Mouse (Mus musculus) layer of hippocampus, postnatal 25 days (tissue): ENCODE measurements at regions not wholly inside any gene's neighbourhood (a gene's known extent, or its start where the extent isn't known, plus 50 kb on each side); places are given as distances from the start of the nearest gene placed in this dataset.

ENCODE experiments used
- DNase-seq, 2 experiments: peaks; one replicate each; pipeline ENCODE4 v3.0.0; 2022; ENCODE audit warnings: mixed read lengths in 2 of 2, low spot score in 1 of 2; ENCODE audit errors: extremely low spot score in 1 of 2

DNA sequence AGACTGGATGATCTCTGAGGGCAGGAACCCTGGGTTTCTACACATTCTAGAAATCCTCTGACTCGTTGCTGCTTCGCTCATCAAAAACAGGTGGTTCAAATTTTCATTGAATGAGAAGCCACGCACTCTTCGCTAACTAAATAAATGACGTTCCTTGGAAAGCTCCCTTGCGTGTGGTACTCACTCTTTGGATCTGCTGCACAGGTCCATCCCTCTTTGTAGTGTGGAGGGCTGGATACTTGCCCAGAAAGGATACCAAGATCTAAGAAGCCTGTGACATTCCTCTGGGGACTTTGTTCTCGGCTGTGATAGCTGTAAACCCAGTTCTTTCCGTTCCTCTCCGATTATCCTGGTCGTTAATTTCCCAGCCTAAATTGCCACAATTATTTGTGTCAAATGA lies 87.7 kb upstream of the Hmga2 start:
- DNase-seq = no peak

DNA sequence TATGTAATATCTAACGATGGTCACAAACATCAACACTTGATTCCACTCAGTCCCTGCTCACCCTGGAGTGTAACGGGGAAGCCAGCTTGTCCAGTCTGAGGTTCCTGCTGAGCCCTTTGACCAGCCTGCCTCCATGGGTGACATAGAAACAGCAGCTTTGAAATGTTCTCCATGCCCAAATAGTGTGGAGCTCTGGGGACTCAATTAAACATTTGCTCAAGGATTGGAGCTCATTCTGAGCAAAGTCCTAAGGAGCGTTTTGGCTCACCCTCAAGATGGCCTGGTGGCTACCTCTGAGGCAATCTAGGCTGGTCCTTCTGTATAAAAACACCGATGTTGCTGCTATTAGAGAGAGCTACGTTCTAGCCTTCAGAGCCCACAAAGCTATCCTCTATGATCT lies 85.6 kb upstream of the Hmga2 start:
- DNase-seq = no peak

DNA sequence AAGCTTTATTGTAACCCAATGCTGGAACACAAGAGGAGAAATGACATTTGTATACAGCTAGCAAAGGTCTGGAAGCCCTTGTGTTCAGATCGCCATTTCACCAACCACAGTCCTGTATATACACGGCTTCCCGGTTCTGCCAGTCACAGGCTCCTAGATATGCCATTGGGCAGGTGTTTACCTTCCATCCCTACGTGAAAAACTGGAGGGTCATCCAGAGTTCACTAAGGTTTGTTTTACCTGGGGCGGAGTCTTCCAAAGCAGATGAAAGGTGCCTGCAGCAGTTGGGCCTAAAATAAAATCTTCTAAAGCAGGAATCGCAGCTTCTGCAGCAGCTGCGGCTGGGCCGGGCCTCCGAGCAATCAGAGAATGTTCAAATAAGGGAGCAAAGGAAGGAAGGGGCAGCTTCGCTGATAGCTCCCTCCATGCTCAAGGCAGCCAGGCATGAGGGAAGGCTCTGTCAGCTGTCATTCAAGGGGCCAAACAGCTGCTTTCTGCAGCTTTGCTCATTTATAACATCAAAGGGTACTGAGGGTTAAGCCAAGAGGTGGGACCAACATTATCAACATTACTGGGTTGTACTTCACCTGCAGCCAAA lies 81.7 kb upstream of the Hmga2 start:
- DNase-seq = no peak

DNA sequence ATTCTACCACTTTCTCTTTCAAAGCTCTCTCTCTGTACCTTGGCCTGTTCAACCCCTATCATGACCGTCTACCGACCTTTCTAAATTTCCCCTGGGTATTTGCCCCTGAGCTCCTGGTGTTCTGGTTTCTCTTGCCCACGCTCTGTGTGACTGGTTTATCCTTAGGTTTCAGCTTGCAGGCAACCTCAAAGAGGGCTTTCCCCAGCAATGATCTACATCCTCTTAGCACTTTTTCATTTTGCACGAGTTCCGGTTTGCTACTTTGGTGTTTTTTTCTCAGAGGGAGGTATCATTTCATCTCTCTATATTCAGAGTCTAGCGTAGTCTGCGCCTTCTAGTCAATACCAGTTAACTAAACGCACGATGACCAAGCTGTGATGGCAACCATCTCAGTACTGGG lies 79.8 kb upstream of the Hmga2 start:
- no peak for DNase-seq

DNA sequence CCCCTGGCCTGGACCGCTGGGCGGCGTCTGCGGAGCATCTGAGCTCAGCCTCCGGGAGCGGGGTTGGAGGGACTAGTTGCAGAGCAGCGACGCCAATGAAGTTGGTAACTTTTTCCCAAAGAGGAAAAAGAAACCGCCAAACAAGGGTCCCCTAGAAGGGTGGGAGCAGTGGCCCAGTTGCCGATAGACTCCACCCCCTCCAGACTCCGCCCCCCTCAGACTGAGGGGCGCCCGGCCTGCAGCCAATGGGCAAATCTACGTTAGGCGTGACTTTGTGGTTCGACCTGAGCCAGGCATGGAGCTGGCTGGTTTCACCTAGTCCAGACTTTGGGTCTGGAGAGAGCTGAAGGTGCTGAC lies 76.8 kb upstream of the Hmga2 start:
- no peak for DNase-seq

DNA sequence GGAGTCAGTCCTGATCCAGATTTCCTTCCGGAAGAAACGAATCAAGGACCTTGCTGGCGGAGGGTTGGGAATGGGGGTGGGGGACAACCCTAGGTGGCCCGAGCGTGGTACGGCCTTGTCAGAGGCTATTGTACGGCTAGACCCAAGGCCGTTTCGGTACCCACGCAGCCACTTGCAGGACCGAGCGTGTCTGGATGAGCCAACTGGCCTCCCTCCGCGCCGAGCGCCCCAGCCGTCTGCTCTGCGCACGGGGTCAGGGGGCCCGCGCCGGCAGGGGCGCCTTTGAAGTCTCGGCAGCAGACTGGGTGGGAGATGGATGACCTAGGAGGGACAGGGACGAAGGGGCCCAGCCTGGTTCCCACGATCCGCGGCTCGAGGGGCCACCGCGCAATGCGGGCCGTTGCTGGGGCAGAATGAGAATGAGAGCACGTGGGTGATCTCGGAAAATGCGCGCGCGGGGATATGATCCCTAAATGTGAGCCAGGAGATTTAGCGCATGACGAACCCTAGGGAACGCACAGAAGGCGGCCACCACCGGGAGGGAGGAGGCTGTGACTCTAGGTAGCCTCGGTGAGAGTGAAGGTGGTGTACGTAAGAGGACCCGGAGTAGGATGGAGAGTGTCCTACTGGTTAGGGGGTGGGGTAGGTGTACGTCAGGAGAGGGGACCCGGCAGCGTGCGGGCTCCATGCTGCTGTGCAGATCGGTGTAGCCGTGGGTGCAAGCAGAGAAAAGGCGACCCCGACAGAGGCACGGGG lies 76.2 kb upstream of the Hmga2 start:
- DNase-seq = peak in 1 of 2 experiments; percentile 5

DNA sequence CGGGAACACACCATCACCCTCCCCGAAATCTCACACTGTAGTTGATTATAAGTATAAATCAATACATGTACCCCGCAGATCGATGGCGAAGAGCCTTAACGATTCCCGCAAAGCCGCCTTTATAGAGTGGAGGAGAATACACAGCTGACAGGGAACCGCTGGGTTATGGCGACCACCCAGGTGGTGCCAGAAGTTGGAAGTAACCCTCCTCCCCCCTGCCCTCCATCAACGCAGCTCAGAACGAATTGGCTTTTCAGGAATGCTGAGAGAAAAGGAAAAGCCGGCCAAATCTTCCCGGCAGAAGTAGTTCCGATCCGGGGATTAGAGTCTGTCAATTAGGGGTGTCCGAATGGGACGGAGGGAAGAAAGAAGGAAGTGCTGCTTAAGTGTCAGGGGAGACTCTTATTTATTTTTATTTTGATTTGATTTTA lies 75.6 kb upstream of the Hmga2 start:
- peak; percentile 8 to 10 for DNase-seq

DNA sequence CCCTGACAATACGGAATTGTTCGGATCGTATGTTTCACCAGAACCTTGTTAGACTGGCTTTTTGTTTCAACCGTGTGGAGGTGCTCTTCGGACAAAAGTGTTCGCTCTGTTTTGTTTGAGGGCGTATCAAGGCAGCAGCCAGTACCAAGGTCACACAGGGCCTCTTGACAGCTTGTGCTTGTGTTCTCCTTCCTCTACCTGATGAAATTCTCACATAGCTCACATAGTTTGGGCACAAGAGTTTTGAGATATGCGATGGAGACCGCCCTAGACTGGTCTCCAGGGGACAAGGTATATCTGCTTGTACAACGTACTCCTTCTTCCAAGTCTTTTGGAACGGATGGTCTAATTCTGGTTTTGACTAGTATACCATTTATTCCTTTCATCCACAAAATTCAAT lies 70.9 kb upstream of the Hmga2 start:
- DNase-seq = no peak

DNA sequence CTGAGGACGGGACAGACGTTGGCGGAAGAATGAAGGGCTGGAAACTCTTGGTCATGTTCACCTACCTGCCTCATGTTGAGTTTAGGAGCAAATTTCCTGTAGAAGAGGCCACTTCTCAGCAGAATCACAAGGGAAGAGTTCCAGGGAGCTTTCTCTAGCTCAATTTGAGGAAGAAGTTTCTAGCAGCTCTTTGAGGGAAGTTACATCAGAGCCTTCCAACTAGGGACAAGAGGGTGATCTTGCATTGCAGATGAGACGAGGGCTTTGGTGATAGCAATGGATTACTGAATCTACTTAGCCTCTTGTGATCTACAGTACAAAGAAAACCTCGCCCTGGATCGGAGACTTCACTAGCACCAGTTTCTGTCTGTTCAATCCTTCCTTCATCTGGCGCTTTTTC lies 65.3 kb upstream of the Hmga2 start:
- no peak for DNase-seq

DNA sequence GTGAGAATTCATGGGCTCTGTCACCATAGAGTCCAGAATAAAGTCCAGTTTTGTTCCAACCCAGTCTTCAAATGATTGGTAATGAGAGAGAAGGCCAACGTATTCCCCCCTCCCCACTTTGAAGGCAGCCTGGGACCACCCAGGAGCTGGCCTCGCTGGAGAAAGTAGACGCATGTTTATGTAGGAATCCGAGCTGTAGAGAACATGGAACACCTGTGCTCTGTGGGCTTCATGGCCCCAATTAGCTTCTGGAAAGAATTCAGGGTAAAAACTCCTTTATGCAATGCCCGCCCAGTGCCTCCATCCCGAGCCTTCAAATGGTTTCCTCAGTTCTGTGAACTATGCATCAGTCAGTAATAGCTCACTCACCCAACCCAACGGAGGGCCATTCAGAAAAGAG lies 62.3 kb upstream of the Hmga2 start:
- no peak for DNase-seq

DNA sequence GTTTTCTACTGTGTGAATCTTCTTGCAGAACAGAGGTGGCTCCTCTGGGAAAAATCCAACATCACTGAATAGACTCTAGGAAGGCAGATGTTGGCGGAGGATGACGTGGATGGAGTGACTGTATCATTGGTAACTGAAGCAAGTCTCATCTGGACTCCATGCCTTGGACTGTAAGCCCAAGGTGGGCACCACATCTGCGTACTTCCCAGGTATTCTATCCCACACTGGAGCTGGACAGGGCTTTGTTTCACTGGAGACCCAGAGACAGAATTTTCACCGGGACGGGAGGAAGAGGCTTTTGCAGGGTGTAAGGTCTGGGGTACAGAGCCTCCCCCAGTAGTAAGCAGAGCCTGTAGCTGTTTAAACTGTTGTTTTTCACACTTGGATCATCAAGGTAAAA lies 52.1 kb upstream of the Hmga2 start:
- no peak for DNase-seq

DNA sequence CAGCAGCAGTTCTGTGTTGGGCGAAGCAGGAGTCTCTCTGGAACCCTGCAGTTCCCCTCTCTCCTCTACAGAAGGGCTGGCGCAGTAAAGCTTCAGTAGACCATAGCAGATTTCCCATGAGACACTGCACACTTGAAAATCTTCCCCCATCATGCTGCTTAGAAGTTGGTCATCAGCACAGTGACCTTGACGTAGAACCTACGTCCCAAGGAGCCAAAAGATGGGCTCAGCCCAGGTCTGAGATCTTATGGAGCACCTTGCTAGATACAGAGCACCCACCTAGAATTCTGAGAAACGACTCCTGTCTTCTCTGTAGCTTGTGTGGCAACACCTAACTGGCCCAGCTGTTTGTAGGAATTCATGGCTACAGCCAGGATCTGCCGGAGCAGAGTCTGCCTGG lies 51.7 kb upstream of the Hmga2 start:
- no peak for DNase-seq

DNA sequence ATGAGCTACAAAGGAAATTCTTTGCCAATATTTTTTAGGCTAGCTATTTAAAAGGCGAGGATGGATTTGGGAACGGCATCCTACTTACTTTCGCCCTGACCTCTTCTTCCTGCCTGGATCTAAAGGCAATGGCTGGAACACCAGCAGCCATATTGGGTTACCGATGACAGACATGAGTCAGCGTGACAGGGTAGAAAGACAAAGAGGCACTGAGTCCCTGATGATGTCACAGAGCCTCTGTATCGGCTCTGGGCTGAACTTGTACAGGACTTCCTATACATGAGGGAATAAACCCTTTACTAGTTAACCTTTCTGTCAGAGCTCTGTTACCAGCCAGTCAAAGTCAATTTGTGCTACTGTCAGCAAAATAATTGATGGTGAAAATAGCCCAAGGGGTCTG lies 50.7 kb upstream of the Hmga2 start:
- DNase-seq = no peak
